In the genomic region with DNA sequence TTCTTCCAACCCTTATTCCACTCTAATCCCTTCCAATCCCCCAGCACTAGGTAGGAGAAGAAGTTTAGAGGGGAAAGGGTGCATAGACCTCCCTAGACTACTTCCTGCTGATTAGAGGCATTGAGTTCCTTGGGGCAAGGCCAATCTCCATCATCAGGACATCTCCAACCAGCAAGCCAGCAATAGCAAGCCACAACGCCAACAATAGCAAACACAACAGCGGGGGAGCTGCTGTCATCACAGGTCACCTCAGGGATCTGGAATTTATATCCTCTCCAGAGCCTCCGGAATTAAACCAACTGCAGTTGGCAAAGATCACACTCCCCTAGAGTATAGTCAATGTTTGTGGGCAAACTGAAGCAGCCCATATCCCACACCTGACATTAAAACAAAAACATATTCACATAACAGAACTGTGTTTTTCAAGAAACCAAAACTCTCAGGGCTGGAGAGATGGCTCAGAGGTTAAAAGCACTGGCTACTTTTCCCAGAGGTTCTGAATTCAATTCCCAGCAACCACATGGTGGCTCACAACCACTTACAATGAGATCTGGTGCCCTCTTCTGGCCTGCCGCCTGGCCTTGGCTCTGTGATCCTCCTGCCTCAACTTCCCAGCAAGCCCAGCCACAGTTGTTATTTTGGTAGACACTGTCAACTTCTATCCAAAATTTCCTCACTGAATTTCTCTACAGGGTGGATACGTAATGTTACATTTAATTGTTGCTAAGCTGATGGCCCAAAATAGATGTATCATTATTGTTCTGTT, we compare ENCODE assay signal across 25 mouse cellular contexts. TPM values are rescaled to one million over a fixed set of nuclear protein-coding genes. Genes with fewer than 3 reads are reported as not detected.
DNase-seq lines count a peak whose midpoint lies in the region; ATAC-seq and TF ChIP-seq lines count a peak whose summit lies in the region.
"Had no signal": no experiment of that assay in that cellular context is flagged by ENCODE, and none has a peak within 500 bp of the region (broad histone marks: within the 10 kb centered on the region; RNA-seq: fewer than 3 reads in every experiment).

No protein-coding gene starts in this region.

- no peak for TF ChIP-seq POLR2A in lung, adult 2 months (IDR thresholded peaks at IDR 0.05; ENCODE audit: borderline replicate concordance, extremely low read depth, low read depth, low read length)

- intact Hi-C loops in heart, postnatal 36 days (cut with DNase I), result loop anchor here (5.0 kb wide), 1 partner anchor 61 kb away; the partner anchor contains the start of gene Gm47841

- H3K27me3 ChIP-seq in heart, postnatal 0 days (ENCODE audit: control insufficient read depth, insufficient read depth, low read length), result no peaks in the 10 kb centered on the region
- no peaks in the 10 kb centered on the region for H3K27me3 ChIP-seq in lung, embryonic 14.5 days (ENCODE audit: insufficient read depth, low read length)
- H3K27me3 ChIP-seq: forebrain, embryonic 13.5 days; hindbrain, embryonic 12.5 days had no signal

- WGBS in heart, postnatal 0 days, result 50% methylated on average over 5 of the region's 5 CpGs
- WGBS in lung, embryonic 14.5 days, result 82% methylated on average over 5 of the region's 5 CpGs
- 91% methylated on average over 5 of the region's 5 CpGs for WGBS in lung, adult 2 months

- TF ChIP-seq EP300 in heart, postnatal 0 days (IDR thresholded peaks at IDR 0.05; ENCODE audit: low read depth), result no peak

- ATAC-seq in CD4-positive, CD25-positive, alpha-beta regulatory T cell, adult 4 months, result no peak
- peak; percentile 14; the same call in 1 of the 2 replicates for ATAC-seq in heart, postnatal 0 days (ENCODE audit: insufficient read depth, low read depth)
- ATAC-seq in lung, embryonic 14.5 days (ENCODE audit: insufficient read depth), result no peak
- ATAC-seq: forebrain, embryonic 13.5 days; forebrain, postnatal 0 days; hindbrain, embryonic 16.5 days; inflammation-experienced regulatory T-cells, adult 6 months had no signal

- no peak overlapping the region for H3K9ac ChIP-seq in heart, postnatal 0 days (replicated peaks; ENCODE audit: low read depth, low read length)
- no peak overlapping the region for H3K9ac ChIP-seq in lung, embryonic 14.5 days
- H3K9ac ChIP-seq: forebrain, embryonic 13.5 days; forebrain, postnatal 0 days; heart, embryonic 12.5 days; hindbrain, embryonic 12.5 days had no signal

- H3K36me3 ChIP-seq in heart, postnatal 0 days (replicated peaks; ENCODE audit: control insufficient read depth, insufficient read depth, low read length), result no peaks in the 10 kb centered on the region
- H3K36me3 ChIP-seq in lung, embryonic 14.5 days (ENCODE audit: insufficient read depth), result no peaks in the 10 kb centered on the region
- H3K36me3 ChIP-seq: embryonic facial prominence, embryonic 10.5 days; G1E; heart, embryonic 12.5 days; hindbrain, embryonic 12.5 days had no signal

- H3K27ac ChIP-seq in heart, postnatal 0 days (ENCODE audit: low read depth), result no peak overlapping the region
- no peak overlapping the region for H3K27ac ChIP-seq in lung, embryonic 14.5 days (ENCODE audit: low read depth)
- H3K27ac ChIP-seq: embryonic facial prominence, embryonic 10.5 days; forebrain, embryonic 13.5 days; hindbrain, embryonic 12.5 days had no signal

- H3K4me2 ChIP-seq in heart, postnatal 0 days (ENCODE audit: low read depth, low read length), result no peak overlapping the region
- H3K4me2 ChIP-seq in lung, embryonic 14.5 days, result no peak overlapping the region
- H3K4me2 ChIP-seq: forebrain, embryonic 13.5 days; heart, embryonic 12.5 days; hindbrain, embryonic 12.5 days had no signal

- DNase-seq in CD4-positive, CD25-positive, alpha-beta regulatory T cell, adult 2 months (ENCODE audit: low read depth, low spot score), result peak; percentile 25
- no peak for DNase-seq in heart, postnatal 0 days (ENCODE audit: low spot score)
- DNase-seq in heart, postnatal 36 days, result no peak
- DNase-seq in lung, embryonic 14.5 days, result no peak
- DNase-seq in lung, adult 2 months, result no peak
- DNase-seq in lung, postnatal 14 days, result no peak
- DNase-seq: adrenal gland, postnatal 10 days; cerebellum, adult 11-12 months; cerebellum, postnatal 10 days; forebrain, postnatal 0 days; gastrocnemius, postnatal 25 days; heart, postnatal 4 days had no signal

- no peak for TF ChIP-seq CTCF in heart, postnatal 0 days (IDR thresholded peaks at IDR 0.05; ENCODE audit: low read depth)
- TF ChIP-seq CTCF in lung, embryonic 14.5 days (IDR thresholded peaks at IDR 0.05; ENCODE audit: low read depth), result 0 out of 2 replicates have a peak, but pooled peaks have one; percentile 6
- TF ChIP-seq CTCF in lung, adult 2 months (IDR thresholded peaks at IDR 0.05; ENCODE audit: insufficient read depth, low read length), result no peak

- no peaks in the 10 kb centered on the region for H3K9me3 ChIP-seq in heart, postnatal 0 days (replicated peaks; ENCODE audit: control insufficient read depth, low read length)
- no peaks in the 10 kb centered on the region for H3K9me3 ChIP-seq in lung, embryonic 14.5 days (ENCODE audit: low read depth, low read length)
- H3K9me3 ChIP-seq: embryonic facial prominence, embryonic 10.5 days; forebrain, embryonic 13.5 days; heart, embryonic 12.5 days; hindbrain, embryonic 12.5 days had no signal

- no peak overlapping the region for H3K4me3 ChIP-seq in heart, postnatal 0 days (ENCODE audit: low read depth, low read length)
- no peak overlapping the region for H3K4me3 ChIP-seq in lung, embryonic 14.5 days (ENCODE audit: low read depth, low read length)
- no peak overlapping the region for H3K4me3 ChIP-seq in lung, adult 2 months (replicated peaks; ENCODE audit: extremely low read depth, low read depth, low read length)
- H3K4me3 ChIP-seq: embryonic facial prominence, embryonic 10.5 days; forebrain, embryonic 13.5 days; heart, embryonic 12.5 days; hindbrain, embryonic 12.5 days had no signal

- H3K4me1 ChIP-seq in heart, postnatal 0 days (ENCODE audit: control insufficient read depth, insufficient read depth), result 0 out of 2 replicates have a peak, but pooled peaks cover 6% of the 10 kb centered on the region
- no peaks in the 10 kb centered on the region for H3K4me1 ChIP-seq in lung, embryonic 14.5 days (ENCODE audit: insufficient read depth)
- peaks cover 5% of the 10 kb centered on the region for H3K4me1 ChIP-seq in lung, adult 2 months (ENCODE audit: control insufficient read depth, insufficient read depth, low read length)

RNA-seq across cellular contexts. Expression of gene Ankrd33, which starts 7.5 kb away (rescaled TPM):
- polyA plus RNA-seq in CD4-positive, CD25-positive, alpha-beta regulatory T cell, adult 4 months (2017; shearing (Covaris generic)), result not detected
- not detected in 2 replicates for total RNA-seq in heart, postnatal 0 days (2014; rRNA removed; ENCODE audit: low replicate concordance)
- polyA plus RNA-seq in heart, postnatal 0 days (2015; fragmentation: Nextera tagmentation; extraction: Ambion mirVana), result not detected in 2 replicates
- total RNA-seq in heart, postnatal 36 days (2021), result not detected
- polyA plus RNA-seq in lung, embryonic 14.5 days (2014; fragmentation: Nextera tagmentation; extraction: Ambion mirVana), result not detected in 2 replicates
- 0.10 and 0.28 TPM in 2 replicates for polyA plus RNA-seq in lung, adult 2 months (2012; rRNA removed)
- total RNA-seq: forebrain, postnatal 0 days; G1E; gastrocnemius, adult 18-20 months; gastrocnemius, postnatal 25 days; granulocyte monocyte progenitor cell, adult 5-6 weeks; heart, postnatal 4 days had no signal
- polyA plus RNA-seq: C2C12; embryonic facial prominence, embryonic 10.5 days; embryonic facial prominence, embryonic 14.5 days; forebrain, embryonic 13.5 days; forebrain, postnatal 0 days; G1E; heart, embryonic 12.5 days; heart, embryonic 16.5 days; hindbrain, embryonic 12.5 days; hindbrain, embryonic 16.5 days; inflammation-experienced regulatory T-cells, adult 6 months had no signal

RNA-seq across cellular contexts. Expression of gene Acvrl1, which starts 20.2 kb away (rescaled TPM):
- 1 to 10 TPM; 3.8 to 5.2 TPM for polyA plus RNA-seq in CD4-positive, CD25-positive, alpha-beta regulatory T cell, adult 4 months (2017; shearing (Covaris generic))
- total RNA-seq in heart, postnatal 0 days (2014; rRNA removed; ENCODE audit: low replicate concordance), result 18.6 and 36.0 TPM in 2 replicates
- 9.3 and 10.4 TPM in 2 replicates for polyA plus RNA-seq in heart, postnatal 0 days (2015; fragmentation: Nextera tagmentation; extraction: Ambion mirVana)
- total RNA-seq in heart, postnatal 36 days (2021), result 10 to 100 TPM; 22.3 to 31.1 TPM
- 34.4 and 39.0 TPM in 2 replicates for polyA plus RNA-seq in lung, embryonic 14.5 days (2014; fragmentation: Nextera tagmentation; extraction: Ambion mirVana)
- 672 and 695 TPM in 2 replicates for polyA plus RNA-seq in lung, adult 2 months (2012; rRNA removed)

RNA-seq across cellular contexts. Expression of gene Fignl2, which starts 29.7 kb away (rescaled TPM):
- polyA plus RNA-seq in CD4-positive, CD25-positive, alpha-beta regulatory T cell, adult 4 months (2017; shearing (Covaris generic)), result not detected
- 3.9 and 4.1 TPM in 2 replicates for total RNA-seq in heart, postnatal 0 days (2014; rRNA removed; ENCODE audit: low replicate concordance)
- polyA plus RNA-seq in heart, postnatal 0 days (2015; fragmentation: Nextera tagmentation; extraction: Ambion mirVana), result 0.05 and 0.12 TPM in 2 replicates
- total RNA-seq in heart, postnatal 36 days (2021), result 1 to 10 TPM; 1.4 to 2.2 TPM
- 0.26 and 0.34 TPM in 2 replicates for polyA plus RNA-seq in lung, embryonic 14.5 days (2014; fragmentation: Nextera tagmentation; extraction: Ambion mirVana)
- 9.3 and 10.6 TPM in 2 replicates for polyA plus RNA-seq in lung, adult 2 months (2012; rRNA removed)
- total RNA-seq: granulocyte monocyte progenitor cell, adult 5-6 weeks had no signal
- polyA plus RNA-seq: forebrain, embryonic 13.5 days; G1E; inflammation-experienced regulatory T-cells, adult 6 months had no signal

Comparison
In these comparisons a context has a peak if more than half of its experiments do, and no peak if none do; other contexts are left out.
1. RNA of gene Acvrl1, which starts 20.2 kb away (polyA plus RNA-seq): 672 to 695 TPM in lung, adult 2 months; 34.4 to 39.0 TPM in lung, embryonic 14.5 days, 9.3 to 10.4 TPM in heart, postnatal 0 days and 3.8 to 5.2 TPM in CD4-positive, CD25-positive, alpha-beta regulatory T cell, adult 4 months; every median in the first group is over 10 times any median in the second.